Mouse (Mus musculus) thymus, postnatal 4 days (tissue): ENCODE measurements around the gene Tbcc.
A peak's percentile ranks its signal among the peaks of the same experiment; 100 is the strongest.

Experiments used
- DNase-seq: peaks from one replicate; pipeline ENCODE4 v3.0.0; 2021

Tbcc gene

GRCm38 (mm10) chr17:46870204-46870798 lies 20.2 kb upstream of the Tbcc start:
- peak; percentile 58 for DNase-seq

- no peak for DNase-seq
These were observed 19.6 kb upstream of the Tbcc start for GRCm38 (mm10) chr17:46870913-46871312.

GRCm38 (mm10) chr17:46872806-46873205 lies 17.7 kb upstream of the Tbcc start:
- no peak for DNase-seq

DNA sequence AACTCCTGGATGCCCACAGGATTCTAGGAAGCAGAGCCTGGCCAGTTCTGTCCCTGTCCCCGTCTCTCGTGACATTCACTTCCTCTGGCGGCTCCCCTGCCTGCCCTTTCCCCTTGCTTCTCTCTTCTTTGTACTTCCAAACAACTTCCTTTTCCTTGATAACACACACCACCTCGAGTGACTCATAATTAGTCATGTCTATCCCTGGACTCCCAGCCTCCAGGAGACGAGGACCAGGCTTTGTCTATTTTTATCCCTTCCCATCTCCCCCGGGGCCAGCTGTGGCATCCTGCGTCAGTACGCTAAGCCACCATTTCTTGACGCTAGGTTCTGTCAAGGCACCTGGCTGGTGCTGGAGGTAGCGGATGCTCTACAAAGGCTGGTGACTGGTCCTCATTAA lies 16.4 kb upstream of the Tbcc start:
- no peak for DNase-seq

DNA sequence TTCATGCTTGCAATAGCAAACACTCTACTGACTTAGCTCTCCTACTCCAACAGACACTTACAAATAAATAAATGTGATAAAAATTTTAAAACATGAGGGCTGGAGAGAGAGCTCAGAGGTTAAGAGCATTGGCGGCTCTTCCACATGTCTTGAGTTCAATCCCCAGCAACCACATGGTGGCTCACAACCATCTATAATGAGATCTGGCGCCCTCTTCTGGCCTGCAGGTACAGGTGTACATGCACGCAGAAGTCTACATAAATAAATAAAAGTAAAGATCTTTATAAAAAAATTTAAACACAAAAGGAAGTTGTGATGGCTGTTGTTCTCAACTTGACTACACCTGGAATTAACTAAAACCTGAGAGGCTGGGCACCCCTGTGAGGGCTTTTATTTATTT lies 14.9 kb upstream of the Tbcc start:
- peak; percentile 50 for DNase-seq

DNA sequence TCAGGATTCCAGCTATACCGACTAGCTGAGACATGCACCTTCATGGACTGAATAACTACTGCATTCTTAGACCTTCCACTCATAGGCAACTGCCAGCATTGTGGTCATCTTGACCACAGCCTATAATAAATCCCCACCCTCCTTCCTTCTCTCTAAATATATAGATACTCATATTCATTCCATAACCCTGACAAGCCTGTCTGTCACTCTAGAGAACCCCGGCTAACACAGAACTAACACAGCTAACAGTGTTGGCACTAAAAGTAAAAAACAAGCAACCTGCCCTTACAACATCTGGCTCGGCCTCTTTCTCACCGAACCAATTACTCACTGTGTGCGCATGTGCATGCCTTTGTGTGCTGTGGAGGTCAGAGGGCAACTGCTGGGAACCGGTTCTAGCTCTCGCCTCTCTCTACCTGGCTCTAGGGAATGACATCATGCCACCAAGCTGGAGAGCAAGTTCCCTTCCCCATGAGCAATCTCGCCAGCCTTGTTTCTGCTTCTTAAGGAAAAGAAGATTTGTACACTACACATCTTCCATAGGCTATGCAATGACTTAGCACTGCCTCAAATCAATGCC lies 14.0 kb upstream of the Tbcc start:
- no peak for DNase-seq

- DNase-seq, result no peak
These were observed 13.4 kb upstream of the Tbcc start for GRCm38 (mm10) chr17:46877061-46877460.

DNA sequence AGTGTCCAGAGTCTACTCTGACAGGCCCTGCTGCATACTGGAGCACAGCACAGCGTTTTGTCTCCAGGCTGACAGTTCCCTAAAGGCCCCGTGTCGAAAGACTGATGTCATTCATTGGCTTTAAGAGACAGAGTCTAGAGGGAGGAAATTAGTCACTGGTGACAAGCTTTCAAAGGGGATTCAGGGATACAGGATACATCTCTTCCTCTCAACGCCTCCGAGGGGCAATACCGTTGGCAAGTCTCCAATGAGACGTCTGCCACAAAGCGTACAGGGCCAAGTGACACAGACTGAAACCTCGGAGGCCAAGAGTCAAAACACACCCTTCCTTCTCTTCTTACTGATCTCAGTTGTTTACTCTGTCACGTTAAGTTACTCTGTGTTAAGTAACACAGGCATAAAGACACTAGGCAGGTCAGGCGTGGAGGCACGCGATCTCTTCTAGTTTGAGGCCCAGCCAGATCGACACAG lies 10.6 kb upstream of the Tbcc start:
- no peak for DNase-seq

- no peak for DNase-seq
These were observed 10.2 kb upstream of the Tbcc start for GRCm38 (mm10) chr17:46880322-46880721.

DNA sequence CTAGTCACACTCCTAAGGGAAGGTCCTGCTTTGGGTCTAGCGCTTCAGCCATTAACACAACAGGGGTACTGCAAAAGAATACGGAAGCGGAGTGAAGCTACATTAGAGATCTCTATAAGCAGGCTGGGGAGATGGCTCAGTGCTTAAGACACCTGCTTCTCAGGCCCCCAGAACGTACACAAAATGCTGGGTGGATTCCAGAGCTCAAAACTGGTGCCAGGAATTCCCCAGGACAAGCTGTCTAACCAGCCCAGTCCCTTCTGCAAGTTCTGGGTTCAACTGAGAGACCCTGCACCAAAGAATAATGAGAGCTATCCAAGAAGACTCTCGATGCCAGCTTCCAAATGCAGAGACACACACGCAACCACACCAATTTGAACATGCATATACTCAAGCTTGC lies 8.8 kb upstream of the Tbcc start:
- DNase-seq, result no peak

GRCm38 (mm10) chr17:46883107-46883506 lies 7.4 kb upstream of the Tbcc start:
- no peak for DNase-seq

DNA sequence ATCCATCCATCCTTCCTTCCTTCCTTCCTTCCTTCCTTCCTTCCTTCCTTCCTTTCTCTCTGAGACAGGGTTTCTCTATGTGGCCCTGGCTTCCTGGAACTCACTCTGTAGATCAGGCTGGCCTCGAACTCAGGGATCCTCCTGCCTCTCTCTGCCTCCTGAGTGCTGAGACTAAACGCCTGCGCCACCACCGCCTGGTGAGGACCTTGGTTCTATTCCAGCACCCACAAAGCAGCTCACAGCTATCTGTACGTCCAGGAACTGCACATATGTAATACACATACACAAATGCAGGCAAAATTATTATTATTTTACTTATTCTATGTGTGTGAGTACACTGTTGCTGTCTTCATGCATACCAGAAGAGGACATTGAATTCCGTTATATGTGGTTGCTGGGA lies 5.7 kb upstream of the Tbcc start:
- no peak for DNase-seq

DNA sequence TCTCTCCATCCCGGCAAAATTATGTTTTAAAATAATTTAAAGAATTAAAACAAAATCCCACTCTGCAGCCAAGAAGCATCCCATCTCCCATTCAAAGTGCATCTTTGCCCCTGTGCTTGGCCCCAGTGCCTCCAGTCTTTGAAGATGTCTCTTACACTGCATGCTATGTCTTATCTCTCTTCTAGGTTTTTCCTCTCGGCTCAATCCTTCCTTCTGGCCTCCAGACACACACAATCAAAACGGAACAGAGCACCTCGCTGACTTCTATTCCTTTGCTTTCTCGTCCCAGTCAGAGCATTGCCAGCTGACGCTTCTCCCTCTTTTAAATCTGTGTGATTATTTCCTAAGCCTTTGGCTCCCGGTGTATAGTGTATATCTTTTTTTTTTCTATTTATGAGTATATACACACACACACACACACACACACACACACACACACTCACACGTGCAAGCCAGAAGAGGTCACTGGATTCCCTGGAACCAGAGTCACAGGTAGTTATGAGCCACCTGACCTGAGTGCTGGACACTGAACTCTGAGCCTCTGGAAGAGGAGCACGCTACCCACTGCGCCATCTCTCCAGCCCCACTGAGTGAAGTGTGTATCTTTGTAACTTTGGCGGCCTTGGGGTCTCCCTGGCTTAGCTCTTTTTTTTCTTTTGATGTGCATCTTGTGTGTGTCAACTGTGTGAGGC lies 5.1 kb upstream of the Tbcc start:
- DNase-seq, result no peak

DNA sequence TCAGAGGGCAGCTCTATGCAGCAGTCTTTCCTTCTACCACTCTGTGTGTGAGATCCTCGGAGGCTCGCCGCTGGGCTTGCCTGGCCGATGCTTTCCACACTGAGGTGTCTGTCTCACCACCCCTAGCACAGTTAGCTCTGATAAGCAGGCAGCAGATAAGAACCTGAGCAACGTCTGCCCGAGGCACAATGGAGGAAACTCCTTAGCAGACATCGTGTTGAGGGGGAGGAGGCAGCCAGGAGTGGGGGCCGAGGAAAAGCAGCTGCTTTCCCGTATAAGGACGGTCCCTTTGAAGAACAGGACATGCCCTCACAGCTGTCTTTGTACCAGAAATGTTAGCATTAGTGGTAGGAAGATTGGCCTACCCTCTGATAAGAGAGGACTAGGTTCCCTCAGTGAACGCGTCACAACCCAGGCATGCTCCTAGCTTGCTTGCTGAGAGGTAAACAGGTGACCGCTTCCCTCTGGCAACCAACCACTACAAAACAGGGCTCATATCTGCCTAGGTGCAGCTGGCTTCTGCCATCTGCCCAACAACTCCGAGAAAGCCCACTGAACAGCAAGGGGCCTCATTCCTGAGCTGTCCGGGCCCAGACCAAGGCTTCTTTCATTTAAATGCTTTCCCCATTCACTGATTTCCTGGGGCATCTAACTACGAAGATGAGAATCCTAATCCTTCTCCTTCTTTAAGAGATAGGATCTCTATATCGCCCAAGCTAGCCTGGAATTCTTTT lies 4.4 kb upstream of the Tbcc start:
- no peak for DNase-seq

- DNase-seq, result peak; percentile 55
These were observed 1.8 kb upstream of the Tbcc start for GRCm38 (mm10) chr17:46888511-46889212.

DNA sequence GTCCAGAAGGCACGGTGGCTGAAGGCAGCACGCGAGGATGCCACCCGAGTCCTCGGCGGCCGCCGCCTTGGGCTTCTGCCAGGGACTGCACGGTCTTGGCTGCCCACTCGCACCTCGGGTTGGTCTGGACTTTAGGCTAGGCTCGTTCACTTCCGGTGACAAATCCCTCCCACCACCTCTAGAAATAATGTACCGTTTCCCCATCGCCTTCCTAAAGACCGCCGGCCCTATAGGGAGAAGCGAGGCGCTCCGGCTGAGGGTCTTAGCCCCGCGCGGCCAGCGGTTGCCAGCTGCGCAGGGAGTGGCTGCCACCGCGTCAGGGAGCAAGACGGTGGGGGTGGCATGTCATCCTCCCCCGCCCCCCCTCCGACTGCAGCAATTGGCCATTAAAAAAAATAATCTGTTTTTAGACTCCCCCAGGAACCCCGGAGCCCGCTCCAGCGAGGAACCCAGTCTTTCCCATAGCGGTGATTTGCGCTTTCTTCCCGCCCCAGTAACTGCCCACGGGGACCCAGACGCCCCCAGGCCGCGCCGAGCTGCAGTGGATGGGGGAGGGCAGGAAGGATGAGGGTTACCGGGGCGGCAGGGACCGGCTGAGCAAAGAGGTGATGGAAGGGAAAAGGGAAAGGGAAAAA lies 917 bp upstream of the Tbcc start:
- peak; percentile 73 for DNase-seq

- peak; percentile 69 for DNase-seq
These were observed 535 bp downstream of the Tbcc start for GRCm38 (mm10) chr17:46890843-46891594.

DNA sequence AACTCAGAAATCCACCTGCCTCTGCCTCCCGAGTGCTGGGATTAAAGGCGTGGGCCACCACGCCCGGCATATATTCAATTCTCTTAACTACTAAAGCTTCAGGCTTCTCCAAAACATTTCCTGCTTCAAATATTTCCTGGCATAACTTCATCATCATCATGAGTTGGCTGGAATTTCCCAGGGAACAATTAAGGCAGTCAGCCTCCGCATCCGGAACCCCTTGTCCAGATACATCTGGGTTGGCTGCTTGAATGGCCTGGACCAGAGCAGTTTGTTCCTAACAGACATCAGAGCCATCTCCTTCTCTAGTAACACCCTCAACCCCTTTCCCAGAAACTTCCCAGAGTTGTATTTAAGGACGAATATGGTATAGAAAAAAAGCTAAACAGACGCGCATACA lies 4.9 kb downstream of the Tbcc start:
- DNase-seq, result no peak

DNA sequence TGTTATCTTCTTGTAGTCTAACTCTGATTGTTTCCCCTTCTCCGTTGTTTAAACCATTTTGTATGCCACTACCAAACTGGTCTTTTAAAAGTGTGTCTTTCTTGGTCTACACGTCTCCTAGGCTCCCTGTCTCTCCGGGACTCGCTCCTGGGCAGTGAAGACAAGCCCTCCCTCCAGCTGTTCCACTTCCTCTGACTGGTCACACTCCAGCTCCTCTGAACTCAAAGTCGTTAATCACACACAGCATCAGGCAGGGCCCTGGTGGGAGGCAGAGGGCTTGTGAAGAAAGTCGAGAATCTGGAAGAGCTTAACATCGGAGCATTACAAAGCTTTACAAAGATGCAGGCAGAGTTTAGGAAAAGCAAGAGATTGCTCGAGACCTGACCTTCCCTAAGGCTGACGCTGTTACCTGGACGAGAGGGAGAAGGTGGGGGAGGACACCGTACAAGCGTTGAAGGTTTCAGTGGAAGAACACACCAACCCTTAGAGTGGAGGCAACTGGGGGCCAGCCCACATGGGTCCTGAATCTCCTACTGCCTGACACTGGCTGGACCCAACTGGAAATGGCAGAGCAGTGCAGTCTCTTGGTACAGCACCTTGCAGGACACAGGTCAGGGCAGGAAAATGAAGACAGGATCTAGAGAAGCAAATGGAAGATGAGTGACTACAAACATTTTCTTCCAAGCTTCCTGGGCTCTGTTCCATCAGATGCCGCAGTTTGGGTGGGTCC lies 6.9 kb downstream of the Tbcc start:
- DNase-seq, result no peak

DNA sequence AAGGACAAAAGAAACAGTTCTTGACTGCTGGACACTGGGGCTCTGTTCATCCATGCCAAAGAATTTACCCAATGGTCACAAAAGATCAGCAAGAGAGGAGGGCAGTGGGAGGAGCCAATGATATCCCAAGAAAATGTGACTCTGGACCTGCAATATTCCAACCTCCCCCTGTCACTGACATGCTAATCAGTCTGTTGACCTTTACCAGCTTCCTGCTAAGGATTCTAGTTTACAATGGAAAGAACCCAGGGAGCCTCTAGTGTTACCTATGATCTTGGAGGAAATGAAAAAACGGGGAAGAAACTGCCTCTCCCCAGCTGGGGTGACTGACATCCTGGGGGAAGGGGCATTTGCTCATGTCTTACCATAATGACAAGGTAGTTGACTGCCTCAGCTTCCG lies 10.5 kb downstream of the Tbcc start:
- DNase-seq, result no peak

- peak; percentile 81 for DNase-seq
These were observed 13.5 kb downstream of the Tbcc start for GRCm38 (mm10) chr17:46903876-46904490.
